Mouse (Mus musculus): ENCODE data around the gene Uba5.

The Uba5 gene

GRCm38 (mm10) chr9:104062430-104063243, at the start of gene Uba5:
Gene Uba5, minus strand, starts transcription at chr9:104063134.
- DNase-seq (ENCODE audit: low spot score) = no peak

DNA sequence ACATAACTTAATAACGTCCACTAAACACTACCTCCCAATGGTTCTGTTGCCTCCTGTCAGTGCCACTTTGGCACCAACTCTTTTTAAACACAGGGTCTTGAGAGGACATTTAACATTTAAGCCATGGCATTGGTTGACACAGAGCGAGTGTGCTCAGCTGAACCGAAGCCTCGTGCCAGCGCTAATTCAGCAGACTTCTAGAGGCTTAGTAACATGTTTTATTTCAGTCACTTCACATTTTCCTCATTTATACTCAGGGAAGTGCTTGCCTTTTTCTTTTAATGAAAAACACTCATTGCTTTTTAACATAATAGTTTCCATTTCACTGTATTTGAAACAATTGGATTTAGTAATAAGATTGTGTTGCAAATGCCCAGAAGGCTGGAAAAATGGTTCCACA, 46.2 kb upstream of the Uba5 start:
- DNase-seq (ENCODE audit: low spot score) = no peak

- no peak for DNase-seq (ENCODE audit: low spot score)
Measured at GRCm38 (mm10) chr9:104108571-104109143, 45.7 kb upstream of the Uba5 start.

DNA sequence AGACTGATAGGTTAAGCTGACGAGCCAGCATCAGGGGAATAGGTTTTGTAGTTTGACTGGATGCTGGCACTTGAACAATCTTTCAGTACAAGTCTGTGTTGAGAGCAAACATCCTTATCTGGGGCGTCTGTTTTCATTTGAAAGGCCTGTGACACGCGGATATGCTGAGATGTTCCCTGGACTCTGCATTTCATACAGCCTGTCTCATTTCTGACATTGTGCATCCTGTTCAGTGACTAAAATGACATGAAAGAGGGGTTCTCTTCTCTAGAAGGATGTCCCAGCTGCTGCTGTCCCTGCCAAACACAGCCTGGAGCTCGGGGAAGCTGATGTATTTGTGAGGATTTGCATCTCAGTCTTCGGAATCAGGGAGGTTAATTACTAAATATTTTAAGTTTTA, 44.5 kb upstream of the Uba5 start:
- DNase-seq (ENCODE audit: low spot score) = no peak

GRCm38 (mm10) chr9:104106930-104107329, 44.0 kb upstream of the Uba5 start:
- DNase-seq (ENCODE audit: low spot score) = no peak

- DNase-seq (ENCODE audit: low spot score) = no peak
Measured at GRCm38 (mm10) chr9:104104986-104105385, 42.1 kb upstream of the Uba5 start.

DNA sequence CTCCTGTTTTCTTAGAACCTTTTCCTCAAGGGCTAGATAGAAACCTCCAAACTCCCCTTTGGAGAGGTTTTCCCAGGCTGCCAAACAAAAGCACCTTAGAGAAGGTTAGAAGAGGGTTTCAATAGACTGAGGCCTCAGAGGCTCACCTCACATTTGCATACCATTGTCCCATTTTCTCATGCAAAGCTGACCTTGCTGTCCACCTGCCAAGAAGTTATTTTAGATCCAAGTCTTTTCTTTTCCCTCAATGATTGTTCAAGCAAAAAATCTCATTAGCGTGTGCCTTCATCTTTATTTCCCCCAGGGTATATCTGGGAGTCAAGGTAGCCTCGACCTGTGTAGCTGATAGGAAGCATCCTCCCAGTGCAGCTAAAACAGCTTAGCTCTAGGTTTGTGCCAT, 40.0 kb upstream of the Uba5 start:
- DNase-seq (ENCODE audit: low spot score) = no peak

- no peak for DNase-seq (ENCODE audit: low spot score)
Measured at GRCm38 (mm10) chr9:104102301-104102700, 39.4 kb upstream of the Uba5 start.

DNA sequence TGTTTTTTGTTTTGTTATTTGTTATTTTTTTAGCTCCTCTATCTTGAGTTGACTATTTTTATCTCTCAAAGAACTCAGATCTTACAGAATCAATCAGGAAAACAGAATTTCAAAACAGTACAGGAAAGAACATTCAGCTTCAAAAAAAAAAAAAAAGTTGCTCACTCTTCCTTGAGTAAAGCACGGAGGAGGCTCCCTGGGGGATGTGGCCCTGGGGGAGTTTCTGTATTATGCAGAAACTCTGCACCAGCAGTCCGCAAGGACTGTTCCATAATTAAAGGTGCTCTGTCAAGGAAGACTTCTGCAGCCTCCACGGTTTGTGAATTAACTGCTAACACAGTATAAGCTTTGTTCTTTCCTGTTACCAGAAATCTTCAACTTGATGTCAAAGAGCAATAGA, 38.5 kb upstream of the Uba5 start:
- DNase-seq (ENCODE audit: low spot score) = no peak

DNA sequence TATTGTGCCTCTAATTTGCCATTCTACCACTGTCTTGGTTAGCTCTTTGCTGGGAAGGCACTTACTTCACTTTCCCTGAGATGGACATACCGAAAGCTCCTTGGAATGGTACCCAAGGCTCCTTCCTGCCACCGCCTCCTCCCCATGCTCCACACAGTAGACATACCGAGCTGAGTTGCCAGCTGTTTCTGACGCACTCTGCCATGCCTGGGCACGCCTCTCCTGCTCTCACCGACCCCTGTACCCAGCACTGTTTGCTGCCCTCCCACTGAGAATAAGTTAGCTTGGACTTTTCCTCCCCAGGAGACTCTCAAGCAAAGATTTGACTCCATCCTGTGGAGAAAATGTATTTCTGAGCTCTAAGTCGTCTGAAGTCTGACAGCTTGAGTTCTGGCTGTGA, 37.9 kb upstream of the Uba5 start:
- no peak for DNase-seq (ENCODE audit: low spot score)

DNA sequence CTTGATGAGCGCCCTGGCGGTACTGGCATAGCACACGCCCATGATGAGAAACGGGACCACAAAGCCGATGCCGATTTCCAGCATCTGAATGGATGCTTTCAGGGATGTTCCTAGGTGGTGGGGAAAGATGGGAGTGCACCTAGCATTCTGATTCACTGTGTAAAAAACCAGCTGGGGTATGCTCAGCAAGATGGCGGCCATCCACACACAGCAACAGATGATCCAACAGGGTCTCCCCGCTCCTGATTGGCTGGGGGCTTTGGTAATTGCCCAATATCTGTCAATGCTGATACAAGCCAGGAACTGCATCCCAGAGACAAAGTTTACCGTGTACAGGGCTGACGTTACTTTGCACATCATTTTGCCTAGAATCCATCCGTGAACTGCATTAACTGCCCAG, 36.1 kb upstream of the Uba5 start:
- no peak for DNase-seq (ENCODE audit: low spot score)

DNA sequence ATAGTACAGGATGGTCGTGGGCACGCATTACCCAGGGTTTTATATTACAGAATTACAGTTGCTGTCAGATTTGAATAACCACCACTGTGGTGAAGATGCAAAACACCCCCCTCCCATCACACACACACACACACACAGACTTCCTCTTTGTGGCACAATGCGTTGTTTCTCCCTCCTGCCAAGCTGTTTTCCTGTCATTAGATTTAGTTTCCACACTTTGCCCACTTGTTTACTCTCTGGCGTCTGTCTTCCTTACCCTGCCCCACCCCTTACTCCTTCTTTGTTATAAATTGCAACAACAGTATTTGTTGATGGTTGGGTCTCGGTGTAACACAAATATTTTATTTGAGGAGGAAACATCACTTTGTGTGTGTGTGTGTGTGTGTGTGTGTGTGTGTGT, 35.3 kb upstream of the Uba5 start:
- no peak for DNase-seq (ENCODE audit: low spot score)

- DNase-seq (ENCODE audit: low spot score) = no peak
Measured at GRCm38 (mm10) chr9:104092945-104093344, 30.0 kb upstream of the Uba5 start.

DNA sequence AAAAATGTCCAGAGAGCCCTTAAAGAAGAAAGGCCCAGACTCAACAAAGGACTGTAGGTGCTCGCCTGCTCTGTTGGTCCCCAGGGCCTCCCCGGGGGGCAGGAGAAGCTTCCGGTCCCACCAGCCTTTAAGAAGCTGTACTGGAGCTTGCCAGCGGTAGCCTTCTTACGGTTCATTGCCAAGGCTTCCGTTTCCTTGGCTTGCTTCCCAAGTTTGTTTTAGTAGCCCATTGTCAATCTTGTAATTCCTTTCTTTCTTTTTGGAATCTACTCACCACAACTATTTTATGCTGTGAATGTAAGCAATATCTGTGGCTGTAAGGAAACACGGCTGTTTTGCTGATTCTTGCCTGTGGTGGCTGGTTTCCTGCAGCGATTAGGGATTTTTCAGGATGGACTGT, 25.6 kb upstream of the Uba5 start:
- no peak for DNase-seq (ENCODE audit: low spot score)

DNA sequence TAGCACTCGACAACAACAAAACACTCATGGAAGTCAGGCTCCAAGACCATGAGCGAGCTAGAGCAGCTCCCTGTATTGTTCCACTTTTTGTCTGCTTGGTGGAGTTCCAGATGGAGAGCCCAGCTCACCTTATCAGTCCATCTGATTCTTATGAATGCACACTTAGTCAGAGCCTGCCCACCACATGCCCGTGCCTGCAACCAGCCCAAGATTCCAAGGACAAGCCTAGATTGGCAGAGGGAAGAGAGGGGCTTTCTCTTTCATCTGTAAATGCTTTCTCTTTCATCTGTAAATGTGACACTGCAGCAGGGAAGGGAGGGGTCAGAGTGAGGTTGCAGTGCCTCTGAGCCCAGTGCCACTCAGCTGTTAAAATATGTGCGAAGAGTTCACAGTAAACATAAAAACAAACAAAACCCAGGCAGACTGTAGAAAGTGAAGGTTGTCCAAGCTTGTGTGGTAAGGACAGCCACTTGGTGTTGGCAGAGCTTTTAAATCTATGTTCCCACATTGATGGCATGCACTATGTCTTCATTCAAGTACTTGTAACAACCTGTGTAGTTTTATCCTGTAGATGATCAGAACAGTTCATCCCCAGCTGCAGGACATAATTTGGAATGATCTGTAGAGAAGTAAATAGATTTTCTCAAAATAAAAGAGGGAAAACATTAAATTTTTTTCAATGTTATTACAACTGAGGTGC, 22.9 kb upstream of the Uba5 start:
- DNase-seq (ENCODE audit: low spot score) = no peak

DNA sequence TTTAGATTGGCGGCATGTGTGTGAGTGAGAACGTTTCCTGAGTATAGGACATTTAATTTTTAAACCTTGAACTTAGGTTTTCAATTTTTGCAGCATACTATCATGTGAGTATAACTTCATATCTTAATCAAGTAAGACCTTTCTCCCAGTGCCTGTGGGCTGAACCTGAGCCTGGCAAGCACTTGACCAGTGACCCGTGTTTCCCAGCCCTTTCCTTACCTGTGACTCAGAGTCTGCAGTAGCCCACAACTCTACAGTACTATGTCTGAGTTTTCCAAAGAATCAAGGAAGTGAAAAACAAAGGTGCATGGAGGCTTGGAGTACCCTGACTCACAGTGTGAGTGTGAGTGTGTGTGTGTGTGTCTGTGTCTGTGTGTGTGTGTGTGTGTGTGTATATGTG, 17.1 kb upstream of the Uba5 start:
- DNase-seq (ENCODE audit: low spot score) = no peak

DNA sequence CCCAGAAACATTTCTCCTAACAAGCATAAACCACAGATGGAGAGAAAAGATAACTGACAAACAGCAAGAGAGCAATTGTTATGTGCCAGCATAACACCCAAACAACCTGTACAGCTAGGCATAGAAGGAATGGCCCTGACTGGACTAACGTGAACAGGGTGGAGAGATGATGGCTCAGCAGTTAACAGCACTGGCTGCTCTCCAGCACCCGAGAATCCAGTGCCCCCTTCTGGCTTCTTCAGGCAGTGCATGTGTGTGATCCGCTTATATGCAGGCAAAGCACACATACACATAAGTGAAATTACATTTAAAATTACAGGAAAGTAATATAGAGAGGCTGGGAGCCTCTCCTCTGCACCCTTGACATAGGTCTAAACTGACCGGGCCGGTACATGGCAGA, 16.4 kb upstream of the Uba5 start:
- DNase-seq (ENCODE audit: low spot score) = peak; percentile 75

DNA sequence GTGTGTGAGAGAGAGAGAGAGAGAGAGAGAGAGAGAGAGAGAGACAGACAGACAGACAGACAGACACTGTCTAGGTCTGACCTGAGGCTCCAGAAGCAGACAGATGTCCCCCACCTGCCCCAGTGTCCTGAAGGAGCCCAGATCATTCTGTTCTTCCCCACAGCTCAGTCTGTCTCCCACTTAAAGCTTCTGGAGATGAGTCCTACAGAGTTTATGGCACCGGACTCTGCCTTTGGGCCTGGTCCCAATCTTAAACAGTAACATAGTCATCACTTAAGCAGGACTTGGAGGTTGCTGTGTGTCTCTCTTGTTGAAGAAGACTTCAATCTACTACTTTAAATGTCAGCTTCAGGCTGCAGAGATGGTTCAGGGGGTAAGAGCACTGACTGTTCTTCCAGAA, 15.8 kb upstream of the Uba5 start:
- DNase-seq (ENCODE audit: low spot score) = no peak

GRCm38 (mm10) chr9:104075808-104076207, 12.9 kb upstream of the Uba5 start:
- DNase-seq (ENCODE audit: low spot score) = peak; percentile 56

DNA sequence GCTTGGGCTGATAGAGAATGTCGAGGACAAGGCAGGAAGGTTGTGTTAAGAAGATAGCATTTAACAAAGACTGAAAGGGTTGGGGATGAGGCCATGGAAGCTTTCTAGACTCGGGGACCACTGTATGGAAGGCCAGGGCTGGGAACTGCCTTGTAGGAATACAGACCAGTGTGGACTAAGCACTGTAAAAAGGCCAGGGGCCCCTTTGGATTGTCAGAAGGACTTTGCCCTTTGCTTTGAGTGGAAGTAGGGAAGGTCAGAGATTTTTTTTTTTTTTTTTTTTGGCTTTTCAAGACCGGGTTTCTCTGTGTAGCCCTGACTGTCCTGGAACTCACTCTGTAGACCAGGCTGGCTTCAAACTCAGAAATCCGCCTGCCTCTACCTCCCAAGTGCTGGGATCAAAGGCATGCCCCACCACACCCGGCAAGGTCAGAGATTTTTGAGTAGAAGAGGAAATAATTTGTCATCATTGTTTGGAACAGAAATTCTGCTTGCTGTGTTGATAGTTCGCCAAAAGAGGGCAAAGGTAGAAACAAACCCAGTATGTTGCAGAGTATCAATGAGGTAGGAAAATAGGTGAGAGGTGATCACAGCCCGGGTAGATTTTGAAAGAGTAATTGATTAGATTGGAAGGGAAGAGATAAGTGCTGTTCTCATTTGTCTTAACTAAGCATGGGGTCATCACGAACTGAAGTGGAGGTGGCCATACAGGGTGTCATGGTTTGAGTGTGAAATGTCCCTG, 8.1 kb upstream of the Uba5 start:
- no peak for DNase-seq (ENCODE audit: low spot score)

DNA sequence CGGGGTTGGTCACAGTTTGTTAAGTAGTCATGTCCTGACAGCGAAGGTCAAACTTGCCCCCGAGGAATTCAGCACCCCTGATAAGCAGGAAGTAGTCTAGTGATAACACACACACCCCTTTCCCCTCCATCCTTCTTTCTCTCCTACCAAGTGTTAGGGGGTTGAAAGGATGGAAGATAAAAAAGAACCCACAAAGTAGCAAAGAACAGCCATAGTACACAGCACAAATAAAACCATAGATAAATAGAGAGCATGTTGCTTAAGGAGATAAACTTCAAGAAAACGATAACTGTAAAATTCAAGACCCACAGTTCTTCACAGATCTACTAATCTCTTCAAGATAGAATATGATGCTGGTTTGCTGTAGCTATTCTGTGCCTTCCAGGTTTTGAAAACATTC, 7.3 kb upstream of the Uba5 start:
- DNase-seq (ENCODE audit: low spot score) = no peak

- DNase-seq (ENCODE audit: low spot score) = no peak
Measured at GRCm38 (mm10) chr9:104064571-104064970, 1.6 kb upstream of the Uba5 start.
